Mouse (Mus musculus) MEL (cell line): ENCODE measurements at regions not wholly inside any gene's neighbourhood (a gene's known extent, or its start where the extent isn't known, plus 50 kb on each side); places are given as distances from the start of the nearest gene placed in this dataset.

Experiments used
- DNase-seq: peaks from one replicate; pipeline ENCODE4 v3.0.0; 2011; ENCODE audit warnings: low read depth, low spot score
- H3K27ac ChIP-seq: 2 replicates; pipeline ENCODE4 v1.5.1; 2012; ENCODE audit warnings: low read depth, mild to moderate bottlenecking, control low read depth, low read length, moderate library complexity; ENCODE audit not compliant: control insufficient read depth
- H3K27me3 ChIP-seq, 2 experiments: fragments of 150-350 bp in 1 of 2; sonication (generic) in 1 of 2; 2 replicates each; pipeline ENCODE4 v1.6.1; 2012; ENCODE audit warnings: low read length in 2 of 2, mild to moderate bottlenecking in 2 of 2, improper control_type of control experiment in 1 of 2, moderate library complexity in 1 of 2; ENCODE audit not compliant: insufficient read depth in 2 of 2, control insufficient read depth in 1 of 2
- H3K36me3 ChIP-seq, 2 experiments: 2 replicates each; pipeline ENCODE4 v1.6.1; 2012 to 2014; ENCODE audit warnings: low read length in 2 of 2, improper control_type of control experiment in 1 of 2, inconsistent platforms in 1 of 2, mild to moderate bottlenecking in 1 of 2; ENCODE audit not compliant: insufficient read depth in 2 of 2, control insufficient read depth in 1 of 2
- H3K4me1 ChIP-seq, 2 experiments: fragments of 150-350 bp in 1 of 2; sonication (generic) in 1 of 2; 2 replicates each; pipeline ENCODE4 v1.6.1; 2012; ENCODE audit warnings: low read length in 2 of 2, improper control_type of control experiment in 1 of 2, mild to moderate bottlenecking in 1 of 2; ENCODE audit not compliant: insufficient read depth in 2 of 2, control insufficient read depth in 1 of 2
- H3K4me3 ChIP-seq, 2 experiments: fragments of 150-350 bp in 1 of 2; sonication (generic) in 1 of 2; 2 replicates each; pipeline ENCODE4 v1.5.1; 2012; ENCODE audit warnings: low read depth in 2 of 2, low read length in 2 of 2, mild to moderate bottlenecking in 2 of 2, moderate library complexity in 2 of 2, control low read depth in 1 of 2, improper control_type of control experiment in 1 of 2; ENCODE audit not compliant: control insufficient read depth in 1 of 2, insufficient read depth in 1 of 2
- H3K79me2 ChIP-seq: 2 replicates; pipeline ENCODE4 v1.6.1; 2012; ENCODE audit warnings: mild to moderate bottlenecking, low read length, moderate library complexity; ENCODE audit not compliant: control insufficient read depth, poor library complexity, insufficient read depth
- H3K9ac ChIP-seq: 2 replicates; pipeline ENCODE4 v1.6.1; 2012; ENCODE audit warnings: low read depth, mild to moderate bottlenecking, control low read depth, low read length, moderate library complexity; ENCODE audit not compliant: control insufficient read depth, poor library complexity, severe bottlenecking
- H3K9me3 ChIP-seq: fragments of 150-350 bp; sonication (generic); replicated peaks from 2 replicates; pipeline ENCODE4 v1.6.1; 2012; ENCODE audit warnings: mild to moderate bottlenecking, low read length, improper control_type of control experiment, moderate library complexity; ENCODE audit not compliant: insufficient read depth
- BHLHE40 ChIP-seq: IDR thresholded peaks from 2 replicates; pipeline ENCODE4 v1.6.1; 2012; ENCODE audit warnings: low read depth, mild to moderate bottlenecking, inconsistent platforms, low read length, improper control_type of control experiment, borderline replicate concordance
- CTCF ChIP-seq, 3 experiments: IDR thresholded peaks in 2 of 3; conservative IDR thresholded peaks in 1 of 3; 2 replicates each; pipeline ENCODE4 v1.5.1; 2011 to 2012; ENCODE audit warnings: low read length in 3 of 3, low read depth in 2 of 3, mild to moderate bottlenecking in 2 of 3, improper control_type of control experiment in 1 of 3, inconsistent platforms in 1 of 3, mixed read lengths in 1 of 3, moderate library complexity in 1 of 3; ENCODE audit not compliant: control insufficient read depth in 1 of 3, insufficient read depth in 1 of 3, poor library complexity in 1 of 3, severe bottlenecking in 1 of 3
- E2F4 ChIP-seq: IDR thresholded peaks from 2 replicates; pipeline ENCODE4 v1.6.1; 2011; ENCODE audit warnings: low read depth, low read length, improper control_type of control experiment, borderline replicate concordance
- ELF1 ChIP-seq: IDR thresholded peaks from 2 replicates; pipeline ENCODE4 v1.6.1; 2014; ENCODE audit warnings: low read depth, mild to moderate bottlenecking, inconsistent platforms, low read length, improper control_type of control experiment, moderate library complexity
- ETS1 ChIP-seq: IDR thresholded peaks from 2 replicates; pipeline ENCODE4 v1.6.1; 2012; ENCODE audit warnings: low read depth, mild to moderate bottlenecking, inconsistent platforms, low read length, improper control_type of control experiment, moderate library complexity
- GABPA ChIP-seq: IDR thresholded peaks from 2 replicates; pipeline ENCODE4 v1.6.1; 2012; ENCODE audit warnings: low read depth, mild to moderate bottlenecking, inconsistent platforms, low read length, improper control_type of control experiment, moderate library complexity
- KAT2A ChIP-seq: conservative IDR thresholded peaks from 2 replicates; pipeline ENCODE4 v1.6.1; 2012; ENCODE audit warnings: low read depth, low read length, improper control_type of control experiment, inconsistent platforms
- MEF2A ChIP-seq: IDR thresholded peaks from 2 replicates; pipeline ENCODE4 v1.6.1; 2014; ENCODE audit warnings: low read depth, mild to moderate bottlenecking, inconsistent platforms, low read length, improper control_type of control experiment; ENCODE audit not compliant: poor library complexity, insufficient replicate concordance, severe bottlenecking; ENCODE audit errors: extremely low read depth
- MYC ChIP-seq: IDR thresholded peaks from 2 replicates; pipeline ENCODE4 v1.6.1; 2011; ENCODE audit warnings: low read depth, mild to moderate bottlenecking, low read length, improper control_type of control experiment, moderate library complexity
- NELFE ChIP-seq: IDR thresholded peaks from 2 replicates; pipeline ENCODE4 v1.6.1; 2011; ENCODE audit warnings: low read depth, low read length, improper control_type of control experiment
- NRF1 ChIP-seq: IDR thresholded peaks from 2 replicates; pipeline ENCODE4 v1.6.1; 2014; ENCODE audit warnings: low read depth, mild to moderate bottlenecking, inconsistent platforms, low read length, improper control_type of control experiment, moderate library complexity; ENCODE audit not compliant: poor library complexity, insufficient read depth, severe bottlenecking
- POLR2A ChIP-seq, 2 experiments: IDR thresholded peaks; 2 replicates each; pipeline ENCODE4 v1.6.1; 2011 to 2012; ENCODE audit warnings: low read length in 2 of 2, mild to moderate bottlenecking in 2 of 2, control low read depth in 1 of 2, improper control_type of control experiment in 1 of 2, low read depth in 1 of 2, moderate library complexity in 1 of 2; ENCODE audit not compliant: control insufficient read depth in 1 of 2, insufficient read depth in 1 of 2, poor library complexity in 1 of 2
- POLR2AphosphoS2 ChIP-seq: IDR thresholded peaks from 2 replicates; pipeline ENCODE4 v1.6.1; 2011; ENCODE audit warnings: low read length, improper control_type of control experiment
- POLR2AphosphoS5 ChIP-seq: IDR thresholded peaks from 2 replicates; pipeline ENCODE4 v1.6.1; 2012; ENCODE audit warnings: low read depth, borderline replicate concordance, mild to moderate bottlenecking, inconsistent platforms, low read length, moderate library complexity, mixed read lengths
- RAD21 ChIP-seq: IDR thresholded peaks from 2 replicates; pipeline ENCODE4 v1.6.1; 2011; ENCODE audit warnings: mild to moderate bottlenecking, low read depth, low read length, improper control_type of control experiment
- RCOR1 ChIP-seq: IDR thresholded peaks from 2 replicates; pipeline ENCODE4 v1.6.1; 2012; ENCODE audit warnings: low read depth, mild to moderate bottlenecking, inconsistent platforms, low read length, improper control_type of control experiment
- TAL1 ChIP-seq: IDR thresholded peaks from 2 replicates; pipeline ENCODE4 v1.6.1; 2012; ENCODE audit warnings: mild to moderate bottlenecking, inconsistent platforms, low read length, moderate library complexity, mixed read lengths
- TCF12 ChIP-seq: IDR thresholded peaks from 2 replicates; pipeline ENCODE4 v1.6.1; 2014; ENCODE audit warnings: low read depth, mild to moderate bottlenecking, inconsistent platforms, low read length, improper control_type of control experiment, moderate library complexity
- USF1 ChIP-seq: IDR thresholded peaks from 2 replicates; pipeline ENCODE4 v1.6.1; 2014; ENCODE audit warnings: low read depth, mild to moderate bottlenecking, inconsistent platforms, low read length, improper control_type of control experiment, moderate library complexity
- USF2 ChIP-seq, 2 experiments: IDR thresholded peaks; 2 replicates each; pipeline ENCODE4 v1.6.1; 2011 to 2012; ENCODE audit warnings: improper control_type of control experiment in 2 of 2, low read length in 2 of 2, borderline replicate concordance in 1 of 2, inconsistent platforms in 1 of 2, low read depth in 1 of 2, mild to moderate bottlenecking in 1 of 2; ENCODE audit not compliant: insufficient read depth in 1 of 2
- ZC3H11A ChIP-seq: IDR thresholded peaks from 2 replicates; pipeline ENCODE4 v1.6.1; 2012; ENCODE audit warnings: low read depth, mild to moderate bottlenecking, inconsistent platforms, low read length, improper control_type of control experiment
- ZNF384 ChIP-seq: IDR thresholded peaks from 2 replicates; pipeline ENCODE4 v1.6.1; 2012; ENCODE audit warnings: low read depth, mild to moderate bottlenecking, inconsistent platforms, low read length, improper control_type of control experiment

DNA sequence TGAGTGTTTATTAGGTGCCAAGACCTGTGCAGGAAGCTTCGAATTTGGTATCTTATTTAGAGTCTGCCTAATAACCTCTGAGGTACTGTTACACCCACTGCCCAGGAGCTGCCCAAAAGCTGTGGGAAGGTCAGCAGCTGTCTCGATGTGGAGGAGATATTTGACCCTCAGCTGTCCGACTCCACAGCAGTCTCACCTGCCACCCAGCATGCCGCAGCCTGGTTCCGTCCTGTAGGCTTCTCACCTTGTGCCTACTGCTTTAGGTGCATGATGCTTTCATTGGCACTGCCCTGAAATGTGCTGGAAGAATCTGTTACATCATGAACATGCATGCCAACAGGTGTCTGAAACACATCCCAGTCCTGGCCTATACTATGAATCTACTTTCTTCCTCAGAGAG lies 444.9 kb upstream of the Gm765 start:
- Histone ChIP-seq H3K4me3 (no peak overlapping the region), H3K4me1 (no peaks in the 10 kb centered on the region), H3K79me2 (no peaks in the 10 kb centered on the region), H3K36me3 (no peaks in the 10 kb centered on the region), H3K27ac (no peak overlapping the region), H3K27me3 (no peaks in the 10 kb centered on the region), H3K9ac (no peak overlapping the region), H3K9me3 (no peaks in the 10 kb centered on the region)
- TF ChIP-seq CTCF (IDR thresholded peaks at IDR 0.05 in 2 of 3, conservative IDR thresholded peaks at IDR 0.05 in 1 of 3; ENCODE audit: control insufficient read depth in 1 of 3, insufficient read depth in 1 of 3, low read depth in 2 of 3, low read length in 3 of 3, poor library complexity in 1 of 3, severe bottlenecking in 1 of 3) (no peak), NRF1 (no peak), BHLHE40 (no peak), USF2 (IDR thresholded peaks at IDR 0.05; ENCODE audit: borderline replicate concordance in 1 of 2, insufficient read depth in 1 of 2, low read depth in 1 of 2, low read length in 2 of 2) (no peak), GABPA (no peak)
- no peak for DNase-seq

DNA sequence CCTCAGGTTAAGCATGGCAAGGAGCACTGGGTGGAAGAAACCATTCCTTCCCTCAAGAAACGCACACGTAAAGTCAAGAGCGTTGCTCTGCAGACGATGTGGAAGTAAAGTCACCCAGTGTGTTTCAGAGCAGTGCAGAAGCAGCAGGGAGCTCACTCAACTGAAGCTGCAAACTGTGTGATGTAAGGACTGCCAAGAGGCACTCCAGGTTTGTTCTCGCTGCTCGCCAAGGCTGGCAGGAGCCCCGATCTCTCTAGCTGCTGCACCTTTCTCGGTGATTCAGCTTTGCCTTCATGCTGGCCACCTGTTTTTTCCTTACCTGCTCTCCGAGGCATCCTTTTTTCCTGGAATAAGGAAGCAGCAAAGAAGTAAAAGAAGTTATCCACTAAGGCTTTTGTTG lies 439.5 kb upstream of the Gm765 start:
- TF ChIP-seq USF1 (no peak), BHLHE40 (no peak), TCF12 (no peak), E2F4 (no peak), TAL1 (no peak), CTCF (IDR thresholded peaks at IDR 0.05 in 2 of 3, conservative IDR thresholded peaks at IDR 0.05 in 1 of 3; ENCODE audit: control insufficient read depth in 1 of 3, insufficient read depth in 1 of 3, low read depth in 2 of 3, low read length in 3 of 3, poor library complexity in 1 of 3, severe bottlenecking in 1 of 3) (no peak), RAD21 (no peak)
- Histone ChIP-seq H3K4me3 (no peak overlapping the region), H3K27me3 (no peaks in the 10 kb centered on the region), H3K79me2 (no peaks in the 10 kb centered on the region), H3K9ac (no peak overlapping the region), H3K27ac (no peak overlapping the region), H3K36me3 (no peaks in the 10 kb centered on the region), H3K4me1 (no peaks in the 10 kb centered on the region), H3K9me3 (no peaks in the 10 kb centered on the region)
- DNase-seq, result no peak

DNA sequence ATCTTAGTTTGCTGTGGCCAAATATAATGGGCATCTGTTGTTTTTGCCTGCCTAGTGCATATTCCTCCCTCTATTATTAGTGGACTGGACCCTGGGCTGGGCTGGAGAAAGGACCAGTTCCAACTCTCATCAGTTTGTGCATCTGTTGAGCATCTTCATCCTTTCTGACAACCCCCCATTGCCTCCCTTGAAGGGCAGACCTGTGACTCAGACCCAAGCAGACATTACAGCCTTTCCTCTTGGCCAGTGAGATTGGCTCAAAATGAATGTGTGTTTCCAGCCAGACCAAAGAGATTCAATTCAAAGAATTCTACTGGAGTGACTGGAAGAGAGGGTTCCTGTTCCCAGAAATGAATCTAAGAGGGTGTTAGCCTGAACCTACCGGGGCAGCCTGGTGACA lies 433.2 kb upstream of the Gm765 start:
- H3K27ac ChIP-seq, result no peak overlapping the region

More for the DNA sequence above, 433.2 kb upstream of the Gm765 start:
- Histone ChIP-seq H3K9ac (no peak overlapping the region), H3K4me1 (no peaks in the 10 kb centered on the region), H3K9me3 (no peaks in the 10 kb centered on the region), H3K79me2 (no peaks in the 10 kb centered on the region), H3K4me3 (no peak overlapping the region), H3K27me3 (no peaks in the 10 kb centered on the region), H3K36me3 (no peaks in the 10 kb centered on the region)
- TF ChIP-seq RCOR1 (no peak), NRF1 (no peak), MYC (no peak), E2F4 (no peak), POLR2AphosphoS5 (no peak), USF1 (no peak), NELFE (no peak), BHLHE40 (no peak), ZNF384 (no peak), USF2 (IDR thresholded peaks at IDR 0.05; ENCODE audit: borderline replicate concordance in 1 of 2, insufficient read depth in 1 of 2, low read depth in 1 of 2, low read length in 2 of 2) (no peak), MEF2A (no peak), POLR2A (IDR thresholded peaks at IDR 0.05; ENCODE audit: control insufficient read depth in 1 of 2, insufficient read depth in 1 of 2, low read depth in 1 of 2, low read length in 2 of 2, poor library complexity in 1 of 2) (no peak), POLR2AphosphoS2 (no peak), ELF1 (no peak), KAT2A (no peak), ZC3H11A (no peak), ETS1 (no peak)
- no peak for DNase-seq
